Mouse (Mus musculus): ENCODE results near the gene Aspscr1. TPM values are rescaled to one million over a fixed set of nuclear protein-coding genes. Genes with fewer than 3 reads are reported as not detected.
"Not testable (repeated sequence)": the region's sequence is repeated elsewhere in the genome, so short reads cannot be mapped to it uniquely, and the experiment has no call there.

Aspscr1 gene
- polyA plus RNA-seq, 1 experiment from 2014 or later = 90.4 TPM

- H3K4me1 ChIP-seq (replicated peaks) = peaks cover 34% of the 10 kb centered on the region
- no peaks in the 10 kb centered on the region for H3K9me3 ChIP-seq (replicated peaks)
- no peak overlapping the region for H3K27ac ChIP-seq
- H3K27me3 ChIP-seq = peaks cover 68% of the 10 kb centered on the region
- H3K4me2 ChIP-seq = no peak overlapping the region
- H3K4me3 ChIP-seq = no peak overlapping the region
- H3K9ac ChIP-seq = no peak overlapping the region
- H3K36me3 ChIP-seq = no peaks in the 10 kb centered on the region
- no peak for ATAC-seq (replicated peaks; ENCODE audit: insufficient number of reproducible peaks, insufficient read depth, low FRiP score, low read depth)
- WGBS = 55% methylated on average over 6 of the region's 6 CpGs
Observed at GRCm38 (mm10) chr11:120662759-120663158, 10.0 kb upstream of the Aspscr1 start.

GRCm38 (mm10) chr11:120663714-120664113, 9.1 kb upstream of the Aspscr1 start:
- no peak for ATAC-seq (replicated peaks; ENCODE audit: insufficient number of reproducible peaks, insufficient read depth, low FRiP score, low read depth)
- 91% methylated on average over 5 of the region's 5 CpGs for WGBS

GRCm38 (mm10) chr11:120665406-120665805, 7.4 kb upstream of the Aspscr1 start:
- Histone ChIP-seq H3K4me3 (no peak overlapping the region), H3K9me3 (replicated peaks) (no peaks in the 10 kb centered on the region), H3K27ac (0 out of 2 replicates have a peak overlapping the region, but pooled peaks have one; percentile 4), H3K27me3 (peaks cover 42% of the 10 kb centered on the region), H3K4me2 (no peak overlapping the region), H3K4me1 (replicated peaks) (peaks cover 19% of the 10 kb centered on the region), H3K9ac (no peak overlapping the region), H3K36me3 (no peaks in the 10 kb centered on the region)
- WGBS = 73% methylated on average over 3 of the region's 3 CpGs
- 0 out of 2 replicates have a peak, but pooled peaks have one; percentile 33 for ATAC-seq (replicated peaks; ENCODE audit: insufficient number of reproducible peaks, insufficient read depth, low FRiP score, low read depth)

More at GRCm38 (mm10) chr11:120663714-120664113, 9.1 kb upstream of the Aspscr1 start:
- peaks cover 59% of the 10 kb centered on the region for H3K27me3 ChIP-seq
- H3K9ac ChIP-seq = no peak overlapping the region
- H3K4me1 ChIP-seq (replicated peaks) = peaks cover 34% of the 10 kb centered on the region
- no peak overlapping the region for H3K4me2 ChIP-seq
- H3K36me3 ChIP-seq = no peaks in the 10 kb centered on the region
- no peak overlapping the region for H3K27ac ChIP-seq
- no peak overlapping the region for H3K4me3 ChIP-seq
- H3K9me3 ChIP-seq (replicated peaks) = no peaks in the 10 kb centered on the region

GRCm38 (mm10) chr11:120666617-120667016, 6.2 kb upstream of the Aspscr1 start:
- H3K4me2 ChIP-seq = no peak overlapping the region
- H3K4me1 ChIP-seq (replicated peaks) = peaks cover 10% of the 10 kb centered on the region
- H3K27ac ChIP-seq = no peak overlapping the region
- no peak for ATAC-seq (replicated peaks; ENCODE audit: insufficient number of reproducible peaks, insufficient read depth, low FRiP score, low read depth)
- no peaks in the 10 kb centered on the region for H3K36me3 ChIP-seq
- H3K9me3 ChIP-seq (replicated peaks) = no peaks in the 10 kb centered on the region
- no peak overlapping the region for H3K4me3 ChIP-seq
- H3K9ac ChIP-seq = no peak overlapping the region
- H3K27me3 ChIP-seq = peaks cover 30% of the 10 kb centered on the region
- WGBS = 5% methylated on average over 3 of the region's 3 CpGs

GRCm38 (mm10) chr11:120673594-120674122, 885 bp downstream of the Aspscr1 start:
- Histone ChIP-seq H3K4me1 (replicated peaks) (peaks cover 12% of the 10 kb centered on the region), H3K36me3 (peaks cover 11% of the 10 kb centered on the region; the same call in 1 of the 2 replicates), H3K27me3 (no peaks in the 10 kb centered on the region), H3K4me3 (peak overlapping the region; percentile 96), H3K9ac (peak overlapping the region; percentile 75), H3K9me3 (replicated peaks) (no peaks in the 10 kb centered on the region), H3K4me2 (peak overlapping the region; percentile 81), H3K27ac (peak overlapping the region; percentile 92)
- 33% methylated on average over 12 of the region's 12 CpGs for WGBS
- ATAC-seq (replicated peaks; ENCODE audit: insufficient number of reproducible peaks, insufficient read depth, low FRiP score, low read depth) = no peak

- H3K27ac ChIP-seq; H3K27me3 ChIP-seq; H3K9me3 ChIP-seq (replicated peaks); H3K9ac ChIP-seq; ATAC-seq (replicated peaks; ENCODE audit: insufficient number of reproducible peaks, insufficient read depth, low FRiP score, low read depth); H3K4me3 ChIP-seq; H3K4me2 ChIP-seq: not testable (repeated sequence)
- whole genome bisulfite sequencing = 82% methylated on average over 4 of the region's 5 CpGs
- peaks cover 12% of the 10 kb centered on the region for H3K4me1 ChIP-seq (replicated peaks)
- peaks cover 26% of the 10 kb centered on the region for H3K36me3 ChIP-seq
Observed at GRCm38 (mm10) chr11:120675875-120676274, 3.1 kb downstream of the Aspscr1 start.

GRCm38 (mm10) chr11:120676951-120677350, 4.2 kb downstream of the Aspscr1 start:
- peaks cover 32% of the 10 kb centered on the region for H3K36me3 ChIP-seq
- no peak for ATAC-seq (replicated peaks; ENCODE audit: insufficient number of reproducible peaks, insufficient read depth, low FRiP score, low read depth)
- no peaks in the 10 kb centered on the region for H3K9me3 ChIP-seq (replicated peaks)
- no peak overlapping the region for H3K4me2 ChIP-seq
- no peaks in the 10 kb centered on the region for H3K27me3 ChIP-seq
- no peak overlapping the region for H3K4me3 ChIP-seq
- peaks cover 12% of the 10 kb centered on the region for H3K4me1 ChIP-seq (replicated peaks)
- WGBS = 84% methylated on average over 4 of the region's 4 CpGs
- no peak overlapping the region for H3K27ac ChIP-seq
- H3K9ac ChIP-seq = no peak overlapping the region; the same call in 1 of the 2 replicates

- H3K9ac ChIP-seq = no peak overlapping the region
- no peaks in the 10 kb centered on the region for H3K27me3 ChIP-seq
- ATAC-seq (replicated peaks; ENCODE audit: insufficient number of reproducible peaks, insufficient read depth, low FRiP score, low read depth) = no peak
- 72% methylated on average over 3 of the region's 3 CpGs for WGBS
- peaks cover 37% of the 10 kb centered on the region for H3K36me3 ChIP-seq
- 0 out of 2 replicates have a peak, but pooled peaks cover 3% of the 10 kb centered on the region for H3K4me1 ChIP-seq (replicated peaks)
- H3K4me2 ChIP-seq = no peak overlapping the region
- no peak overlapping the region for H3K4me3 ChIP-seq
- no peaks in the 10 kb centered on the region for H3K9me3 ChIP-seq (replicated peaks)
- H3K27ac ChIP-seq = no peak overlapping the region
Observed at GRCm38 (mm10) chr11:120679909-120680308, 7.1 kb downstream of the Aspscr1 start.

- no peak overlapping the region for H3K4me2 ChIP-seq
Observed at GRCm38 (mm10) chr11:120682683-120683082, 9.9 kb downstream of the Aspscr1 start.

GRCm38 (mm10) chr11:120683536-120683935, 10.8 kb downstream of the Aspscr1 start:
- no peak overlapping the region for H3K27ac ChIP-seq
- no peak overlapping the region for H3K9ac ChIP-seq
- no peak for ATAC-seq (replicated peaks; ENCODE audit: insufficient number of reproducible peaks, insufficient read depth, low FRiP score, low read depth)
- WGBS = 86% methylated on average over 3 of the region's 3 CpGs
- H3K36me3 ChIP-seq = peaks cover 29% of the 10 kb centered on the region
- no peaks in the 10 kb centered on the region for H3K27me3 ChIP-seq
- H3K4me2 ChIP-seq = no peak overlapping the region
- H3K4me3 ChIP-seq = no peak overlapping the region
- no peaks in the 10 kb centered on the region for H3K4me1 ChIP-seq (replicated peaks)
- H3K9me3 ChIP-seq (replicated peaks) = no peaks in the 10 kb centered on the region

More at GRCm38 (mm10) chr11:120682683-120683082, 9.9 kb downstream of the Aspscr1 start:
- no peaks in the 10 kb centered on the region for H3K9me3 ChIP-seq (replicated peaks)
- no peaks in the 10 kb centered on the region for H3K4me1 ChIP-seq (replicated peaks)
- no peak for ATAC-seq (replicated peaks; ENCODE audit: insufficient number of reproducible peaks, insufficient read depth, low FRiP score, low read depth)
- peaks cover 35% of the 10 kb centered on the region for H3K36me3 ChIP-seq
- H3K4me3 ChIP-seq = no peak overlapping the region
- WGBS = 91% methylated on average over 5 of the region's 5 CpGs
- no peak overlapping the region for H3K27ac ChIP-seq
- no peaks in the 10 kb centered on the region for H3K27me3 ChIP-seq
- H3K9ac ChIP-seq = no peak overlapping the region

- Histone ChIP-seq H3K9ac (no peak overlapping the region), H3K4me1 (replicated peaks) (no peaks in the 10 kb centered on the region), H3K9me3 (replicated peaks) (no peaks in the 10 kb centered on the region), H3K27me3 (no peaks in the 10 kb centered on the region), H3K4me2 (no peak overlapping the region), H3K36me3 (peaks cover 30% of the 10 kb centered on the region), H3K4me3 (no peak overlapping the region), H3K27ac (no peak overlapping the region)
- no peak for ATAC-seq (replicated peaks; ENCODE audit: insufficient number of reproducible peaks, insufficient read depth, low FRiP score, low read depth)
- 85% methylated on average over 2 of the region's 2 CpGs for WGBS
Observed at GRCm38 (mm10) chr11:120684086-120684485, 11.3 kb downstream of the Aspscr1 start.

GRCm38 (mm10) chr11:120684660-120685059, 11.9 kb downstream of the Aspscr1 start:
- Histone ChIP-seq H3K4me2 (no peak overlapping the region), H3K36me3 (peaks cover 33% of the 10 kb centered on the region), H3K9me3 (replicated peaks) (no peaks in the 10 kb centered on the region), H3K4me1 (replicated peaks) (no peaks in the 10 kb centered on the region), H3K27me3 (no peaks in the 10 kb centered on the region), H3K27ac (no peak overlapping the region), H3K9ac (no peak overlapping the region), H3K4me3 (no peak overlapping the region)
- WGBS = 73% methylated on average over 2 of the region's 2 CpGs
- 0 out of 2 replicates have a peak, but pooled peaks have one; percentile 30 for ATAC-seq (replicated peaks; ENCODE audit: insufficient number of reproducible peaks, insufficient read depth, low FRiP score, low read depth)
